Mouse (Mus musculus): ENCODE results near the gene Mgat4e.
"Not testable (repeated sequence)": the region's sequence is repeated elsewhere in the genome, so short reads cannot be mapped to it uniquely, and the experiment has no call there.

The Mgat4e gene

GRCm38 (mm10) chr1:134556671-134557218, 7.3 kb upstream of the Mgat4e start:
- DNase-seq (ENCODE audit: low read depth in 2 of 2, low spot score in 2 of 2): peak; percentile 82 to 89

DNA sequence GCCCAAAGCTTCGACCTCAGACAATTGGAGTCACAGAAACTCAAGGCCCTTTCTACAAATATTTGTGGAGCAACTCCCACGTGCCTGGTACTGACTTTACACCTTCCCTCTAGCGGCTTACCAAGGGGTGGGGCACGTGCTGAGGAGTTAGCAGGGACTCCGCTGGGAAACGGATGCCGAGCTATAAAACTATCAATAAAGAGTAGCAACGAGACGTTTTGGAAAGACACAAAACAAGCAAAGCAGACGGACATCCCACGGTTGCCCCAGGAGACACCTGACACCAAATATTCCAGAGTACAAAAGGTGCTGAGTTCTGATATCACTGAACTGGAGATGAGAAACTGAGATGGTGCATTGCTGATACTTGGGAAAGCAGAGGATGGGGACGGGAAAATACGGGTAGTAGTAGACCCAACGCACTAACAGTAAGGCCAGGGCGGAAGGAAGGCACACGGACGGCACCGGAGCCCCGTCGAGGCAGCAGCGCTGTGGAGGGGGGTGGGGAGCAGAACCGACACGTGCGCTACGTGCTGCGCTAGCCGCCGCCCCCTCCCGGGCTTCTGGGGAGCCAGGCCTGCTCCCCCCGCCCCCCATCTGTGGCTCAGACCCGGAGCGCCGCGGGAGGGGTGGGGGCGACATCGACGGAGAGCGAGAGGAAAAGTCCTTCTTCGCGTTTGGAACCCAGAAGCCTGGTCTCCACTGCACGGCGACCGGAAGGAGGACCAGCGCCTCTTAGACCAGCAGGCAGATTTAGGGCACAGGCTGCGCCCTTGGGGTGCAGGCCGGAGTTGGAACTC, 6.6 kb upstream of the Mgat4e start:
- DNase-seq (ENCODE audit: low read depth in 2 of 2, low spot score in 2 of 2): peak; percentile 20 to 43

GRCm38 (mm10) chr1:134555240-134555870, 5.9 kb upstream of the Mgat4e start:
- no peak for DNase-seq (ENCODE audit: low read depth in 2 of 2, low spot score in 2 of 2)

- DNase-seq (ENCODE audit: low read depth in 2 of 2, low spot score in 2 of 2): no peak
These were observed 2.9 kb upstream of the Mgat4e start for GRCm38 (mm10) chr1:134552396-134552795.

DNA sequence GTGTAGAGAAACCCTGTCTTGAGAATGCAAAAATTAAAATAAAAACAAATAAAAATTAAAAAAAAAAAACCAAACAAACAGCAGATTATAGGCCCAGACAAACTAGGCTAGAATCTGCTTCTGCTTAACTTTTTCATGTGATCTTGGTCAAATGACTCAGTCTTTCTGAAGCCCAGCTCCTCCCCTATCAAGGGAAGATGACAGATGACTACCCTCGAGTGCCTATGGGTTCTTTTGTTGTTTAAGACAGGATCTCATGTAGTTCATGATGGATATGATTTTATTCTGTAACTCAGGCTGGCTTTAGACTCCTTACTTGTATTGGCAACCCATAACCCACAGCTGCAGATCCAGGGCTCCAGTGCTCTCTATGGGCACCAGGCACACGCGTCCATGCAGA, 2.4 kb upstream of the Mgat4e start:
- no peak for DNase-seq (ENCODE audit: low read depth in 2 of 2, low spot score in 2 of 2)

- no peak for DNase-seq (ENCODE audit: low read depth in 2 of 2, low spot score in 2 of 2)
These were observed 1.3 kb downstream of the Mgat4e start for GRCm38 (mm10) chr1:134548231-134548630.

GRCm38 (mm10) chr1:134540610-134541009, 8.9 kb downstream of the Mgat4e start:
- DNase-seq (ENCODE audit: low read depth in 2 of 2, low spot score in 2 of 2): no peak

DNA sequence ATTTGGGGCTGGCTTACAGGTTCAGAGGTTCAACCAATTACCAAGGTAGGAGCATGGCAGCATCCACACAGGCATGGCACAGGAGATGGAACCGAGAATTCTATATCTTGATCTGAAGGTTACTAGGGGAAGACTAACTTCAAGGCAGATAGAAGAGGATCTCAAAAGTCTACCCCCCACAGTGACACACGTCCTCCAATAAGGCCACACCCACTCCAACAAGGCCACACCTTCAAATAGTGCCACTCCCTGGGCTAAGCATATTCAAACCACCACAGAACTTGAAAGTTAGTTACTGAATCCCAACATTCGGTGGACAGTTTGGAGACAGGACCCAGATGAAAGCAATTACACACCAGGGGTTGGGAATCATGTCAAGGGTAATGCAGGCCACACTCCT, 14.0 kb downstream of the Mgat4e start:
- DNase-seq (ENCODE audit: low read depth in 2 of 2, low spot score in 2 of 2): no peak

- DNase-seq (ENCODE audit: low read depth in 2 of 2, low spot score in 2 of 2): no peak
These were observed 14.4 kb downstream of the Mgat4e start for GRCm38 (mm10) chr1:134535054-134535453.

DNA sequence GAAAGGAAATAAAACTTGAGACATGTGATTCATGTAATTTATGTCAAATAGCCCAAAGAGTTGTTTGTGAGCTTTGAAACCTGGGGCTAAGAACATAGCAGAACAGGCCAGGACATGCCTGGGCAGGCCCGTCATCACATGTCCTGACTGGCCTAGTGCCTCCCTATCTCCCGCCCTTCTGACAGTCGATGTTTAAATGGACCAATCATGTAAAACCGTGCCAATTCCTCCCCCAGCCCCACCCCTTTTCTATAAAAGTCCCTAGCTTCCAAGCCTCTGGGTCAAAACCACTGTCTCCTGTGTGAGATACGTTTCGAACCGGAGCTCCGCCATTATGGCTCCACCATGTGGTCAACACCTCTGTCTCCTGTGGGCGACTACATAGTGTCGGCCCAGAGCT, 15.8 kb downstream of the Mgat4e start:
- not testable (repeated sequence) for DNase-seq (ENCODE audit: low read depth in 2 of 2, low spot score in 2 of 2)

DNA sequence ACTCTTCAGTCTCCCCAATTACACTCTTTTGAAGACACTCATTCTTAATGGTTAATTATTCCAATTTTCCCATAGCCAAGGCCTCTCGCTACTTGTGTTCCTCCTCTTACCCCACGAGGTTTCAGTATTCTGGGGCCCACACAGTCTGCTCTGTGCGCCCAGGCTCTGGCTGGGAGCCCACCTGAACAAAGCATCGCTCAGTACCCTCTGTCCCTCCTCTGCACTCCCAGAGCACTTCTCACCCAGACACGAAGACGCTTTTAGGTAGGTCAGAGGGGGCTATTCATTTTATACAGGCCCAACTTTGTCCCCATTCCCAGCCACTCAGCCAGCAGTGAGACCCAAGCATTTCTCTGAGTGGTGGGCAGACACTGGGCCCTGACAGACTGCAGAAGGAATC, 18.9 kb downstream of the Mgat4e start:
- DNase-seq (ENCODE audit: low read depth in 2 of 2, low spot score in 2 of 2): no peak

DNA sequence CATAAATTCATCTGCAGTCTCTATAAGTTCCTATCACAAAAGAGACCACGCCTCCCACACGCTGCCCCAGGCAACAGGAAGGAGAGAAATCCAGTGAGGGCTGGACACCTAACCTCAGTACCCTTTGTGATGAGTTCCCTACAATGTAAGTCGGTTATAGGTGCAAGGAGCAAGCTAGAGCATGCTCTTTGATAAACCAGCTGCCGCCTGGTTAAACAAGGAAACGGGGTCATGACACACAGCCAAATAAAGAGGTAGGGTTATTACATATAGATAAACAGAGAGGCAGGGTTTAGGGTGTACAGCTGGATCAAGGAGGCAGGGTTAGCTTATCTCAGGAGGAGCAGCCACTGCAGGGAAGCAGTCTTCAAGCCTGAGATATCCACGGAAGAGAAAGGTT, 22.7 kb downstream of the Mgat4e start:
- no peak for DNase-seq (ENCODE audit: low read depth in 2 of 2, low spot score in 2 of 2)

- DNase-seq (ENCODE audit: low read depth in 2 of 2, low spot score in 2 of 2): no peak
These were observed 24.5 kb downstream of the Mgat4e start for GRCm38 (mm10) chr1:134525015-134525414.

DNA sequence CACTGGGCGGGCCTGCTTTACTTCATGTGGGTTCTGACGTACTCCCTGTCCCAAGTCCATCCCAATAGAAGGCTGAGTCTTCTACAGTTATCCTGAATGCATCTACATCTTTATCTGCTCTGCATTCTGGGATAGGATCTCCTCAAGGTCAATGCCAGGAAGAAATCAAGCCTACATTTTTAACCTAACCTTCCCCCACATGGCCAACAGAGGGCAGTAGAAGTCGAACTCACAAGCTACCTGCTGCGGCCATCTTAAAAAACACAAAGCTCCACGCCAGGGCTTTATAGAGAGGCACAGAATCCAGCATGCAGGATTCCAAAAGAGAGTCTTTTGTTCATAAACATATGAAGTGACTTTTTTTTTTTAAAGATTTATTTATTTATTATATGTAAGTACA, 25.1 kb downstream of the Mgat4e start:
- DNase-seq (ENCODE audit: low read depth in 2 of 2, low spot score in 2 of 2): peak; percentile 34 to 58

GRCm38 (mm10) chr1:134522325-134522724, 27.2 kb downstream of the Mgat4e start:
- DNase-seq (ENCODE audit: low read depth in 2 of 2, low spot score in 2 of 2): no peak

DNA sequence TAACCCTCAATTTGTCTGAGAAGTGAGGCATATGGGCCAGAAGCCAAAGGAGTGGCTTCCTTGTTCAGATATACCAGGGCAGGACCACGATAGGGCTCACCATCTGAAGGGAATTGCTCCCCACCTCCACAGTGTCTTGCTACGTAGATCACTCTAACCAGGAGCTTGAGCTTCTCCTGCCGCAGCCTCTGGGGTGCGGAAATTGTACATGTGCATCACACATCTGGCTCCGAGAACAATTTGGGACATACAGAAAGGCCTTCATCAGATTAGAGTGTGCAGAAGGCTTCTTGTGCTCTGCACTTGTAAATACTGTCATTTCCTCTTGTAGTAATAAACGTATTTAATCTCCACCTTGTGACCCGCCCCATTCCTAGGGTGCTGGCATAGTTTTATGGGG, 28.3 kb downstream of the Mgat4e start:
- no peak for DNase-seq (ENCODE audit: low read depth in 2 of 2, low spot score in 2 of 2)

GRCm38 (mm10) chr1:134520001-134520721, 29.3 kb downstream of the Mgat4e start:
- no peak for DNase-seq (ENCODE audit: low read depth in 2 of 2, low spot score in 2 of 2)

DNA sequence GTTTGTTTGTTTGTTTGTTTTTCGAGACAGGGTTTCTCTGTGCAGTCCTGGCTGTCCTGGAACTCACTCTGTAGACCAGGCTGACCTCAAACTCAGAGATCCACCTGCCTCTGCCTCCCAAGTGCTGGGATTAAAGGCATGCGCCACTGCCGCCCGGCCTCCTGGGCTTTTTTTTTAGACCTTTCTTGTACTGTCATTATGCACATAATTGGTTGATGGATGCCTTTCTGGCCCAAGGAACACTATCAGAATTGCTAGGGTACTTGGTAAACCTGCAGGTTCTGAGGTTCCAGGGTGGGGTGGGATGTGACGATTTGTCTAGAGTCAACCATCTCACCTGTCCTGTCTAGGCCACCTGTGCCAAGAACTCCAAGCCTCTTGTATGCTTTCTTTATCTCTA, 30.3 kb downstream of the Mgat4e start:
- not testable (repeated sequence) for DNase-seq (ENCODE audit: low read depth in 2 of 2, low spot score in 2 of 2)

DNA sequence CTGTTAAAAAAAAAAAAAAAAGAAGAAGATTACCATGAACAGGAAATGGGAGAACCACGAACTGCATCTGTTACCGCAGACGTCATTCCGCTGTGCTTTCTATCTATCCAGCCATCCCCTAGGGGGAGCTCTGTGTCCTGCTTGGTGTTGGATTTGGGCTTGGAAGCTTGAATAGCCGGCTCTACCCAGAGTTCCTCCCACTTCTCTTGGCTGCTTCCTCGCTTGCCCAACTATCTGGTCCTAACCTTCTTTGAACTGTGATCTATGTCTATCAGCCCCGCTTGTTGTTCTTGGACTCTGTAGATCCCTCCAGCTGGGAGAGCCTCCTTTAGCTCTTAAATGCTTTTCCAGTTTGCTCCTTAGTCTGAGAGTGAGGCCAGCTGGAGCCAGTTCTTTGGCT, 30.8 kb downstream of the Mgat4e start:
- DNase-seq (ENCODE audit: low read depth in 2 of 2, low spot score in 2 of 2): peak; percentile 46 to 74

GRCm38 (mm10) chr1:134517841-134518240, 31.6 kb downstream of the Mgat4e start:
- not testable (repeated sequence) for DNase-seq (ENCODE audit: low read depth in 2 of 2, low spot score in 2 of 2)

DNA sequence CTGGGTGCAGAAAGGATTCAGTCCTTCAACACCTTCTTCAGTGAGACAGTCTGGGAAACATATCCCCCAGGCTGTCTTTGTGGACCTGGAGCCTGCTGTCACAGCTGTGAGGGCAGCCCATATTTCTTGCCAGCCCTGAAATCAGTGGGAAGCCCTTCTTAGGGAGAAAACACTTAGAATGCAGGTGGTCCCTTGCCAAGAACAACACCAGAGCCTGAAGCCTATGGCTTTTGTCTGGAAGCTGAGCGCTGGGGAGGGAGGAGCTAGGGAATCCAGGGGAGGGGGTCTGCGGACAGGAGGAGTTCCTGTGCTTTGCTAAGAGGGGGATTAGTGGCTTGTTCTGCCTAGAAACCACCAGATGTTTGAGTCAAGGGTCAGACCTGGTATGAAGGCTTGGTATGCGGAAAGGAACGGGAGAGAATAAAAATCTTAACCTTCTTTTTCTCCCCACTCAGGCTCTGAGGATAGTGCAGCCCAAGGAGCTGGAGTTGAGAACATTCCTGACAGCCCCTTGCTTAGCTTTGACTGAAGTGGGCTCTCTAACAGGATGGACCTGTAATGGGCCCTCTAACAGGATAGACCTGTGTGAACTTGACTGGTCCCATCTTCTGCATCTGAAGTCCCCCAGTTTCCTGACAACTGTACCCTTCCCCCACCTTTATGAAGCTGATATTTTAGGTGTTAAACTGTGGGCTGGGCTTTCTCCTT, 32.8 kb downstream of the Mgat4e start:
- DNase-seq (ENCODE audit: low read depth in 2 of 2, low spot score in 2 of 2): no peak
